ENCODE assay signal across 8 mouse cellular contexts in the genomic region with DNA sequence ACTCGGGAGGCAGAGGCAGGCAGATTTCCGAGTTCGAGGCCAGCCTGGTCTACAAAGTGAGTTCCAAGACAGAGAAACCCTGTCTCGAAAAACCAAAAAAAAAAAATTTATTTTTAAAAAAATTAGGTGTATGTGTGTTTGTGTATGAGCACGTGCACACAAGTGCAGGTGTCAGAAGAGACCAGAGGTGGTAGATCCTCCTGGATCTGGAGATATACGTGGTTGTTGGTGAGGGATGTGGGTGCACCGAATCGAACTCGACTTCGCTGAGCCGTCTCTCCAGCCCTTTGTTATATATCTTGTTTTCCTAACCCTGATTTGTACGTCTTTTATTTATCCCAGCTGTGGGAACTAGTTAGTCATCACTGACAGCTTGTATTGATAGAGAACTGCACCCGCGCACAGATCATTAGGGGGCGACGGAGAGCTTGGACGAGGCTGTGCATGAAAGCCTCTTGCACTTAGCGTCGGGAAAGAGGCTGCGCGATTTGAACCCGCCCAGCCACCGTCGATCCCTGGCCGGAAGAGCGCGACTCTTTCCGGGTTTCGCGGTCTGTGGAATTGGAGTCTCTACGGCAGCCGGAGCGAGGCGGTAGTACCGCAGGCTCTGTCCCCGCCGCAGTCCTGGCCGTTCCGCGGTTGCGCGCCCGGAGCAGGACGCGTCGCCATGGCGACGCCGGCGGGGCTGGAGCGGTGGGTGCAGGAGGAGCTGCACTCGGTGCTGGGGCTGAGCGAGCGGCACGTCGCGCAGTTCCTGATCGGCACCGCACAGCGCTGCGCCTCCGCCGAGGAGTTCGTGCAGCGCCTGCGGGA. TPM values are rescaled to one million over a fixed set of nuclear protein-coding genes. Genes with fewer than 3 reads are reported as not detected.
A peak's percentile ranks its signal among the peaks of the same experiment; 100 is the strongest.
DNase-seq lines count a peak whose midpoint lies in the region; ATAC-seq lines count a peak whose summit lies in the region.

Gene Dhx16, plus strand, starts transcription at position 575 of the 813 bp plus-strand sequence.

- peak; percentile 96 for ATAC-seq in erythroid progenitor cell, adult 5-6 weeks (replicated peaks; ENCODE audit: low FRiP score, poor library complexity, severe bottlenecking)
- peak; percentile 90 for ATAC-seq in heart, embryonic 12.5 days (ENCODE audit: insufficient number of reproducible peaks, low FRiP score)
- peak; percentile 90 for ATAC-seq in liver, embryonic 12.5 days
- peak; percentile 93 for ATAC-seq in stomach, embryonic 15.5 days (ENCODE audit: insufficient read depth, low FRiP score, low read depth)

- peak within 1 kb of the TSS; percentile 79 for H3K4me2 ChIP-seq in heart, embryonic 12.5 days
- peak within 1 kb of the TSS; percentile 88 for H3K4me2 ChIP-seq in liver, embryonic 12.5 days
- peak within 1 kb of the TSS; percentile 64 for H3K4me2 ChIP-seq in stomach, embryonic 15.5 days

- 5% methylated on average over 66 of the region's 66 CpGs for WGBS in heart, embryonic 12.5 days
- WGBS in liver, embryonic 12.5 days (ENCODE audit: insufficient replicate concordance): 6% methylated on average over 66 of the region's 66 CpGs
- WGBS in stomach, embryonic 15.5 days: 5% methylated on average over 66 of the region's 66 CpGs

- peak; percentile 98 for DNase-seq in CD4-positive helper T cell, adult 2 months (ENCODE audit: low read depth, low spot score)
- peak; percentile 92 for DNase-seq in brain, embryonic 18.5 days (ENCODE audit: low read depth, low spot score)
- peak; percentile 98 for DNase-seq in kidney, postnatal 10 days
- DNase-seq in natural killer cell, adult 2 months (ENCODE audit: low spot score in 2 of 2): peak; percentile 87 to 91

- peak within 1 kb of the TSS; percentile 87 for H3K9ac ChIP-seq in heart, embryonic 12.5 days
- peak within 1 kb of the TSS; percentile 91 for H3K9ac ChIP-seq in liver, embryonic 12.5 days
- peak within 1 kb of the TSS; percentile 88 for H3K9ac ChIP-seq in stomach, embryonic 15.5 days

- H3K4me3 ChIP-seq in heart, embryonic 12.5 days: peak within 1 kb of the TSS; percentile 86
- H3K4me3 ChIP-seq in liver, embryonic 12.5 days: peak within 1 kb of the TSS; percentile 97
- H3K4me3 ChIP-seq in stomach, embryonic 15.5 days (replicated peaks): peak within 1 kb of the TSS; percentile 85

- peaks cover 53% of the 10 kb centered on the region for H3K36me3 ChIP-seq in heart, embryonic 12.5 days
- H3K36me3 ChIP-seq in liver, embryonic 12.5 days: peaks cover 44% of the 10 kb centered on the region
- peaks cover 28% of the 10 kb centered on the region for H3K36me3 ChIP-seq in stomach, embryonic 15.5 days

- peak within 1 kb of the TSS; percentile 19; the same call in 1 of the 2 replicates for H3K27ac ChIP-seq in heart, embryonic 12.5 days (ENCODE audit: poor library complexity, severe bottlenecking)
- peak within 1 kb of the TSS; percentile 79 for H3K27ac ChIP-seq in liver, embryonic 12.5 days
- peak within 1 kb of the TSS; percentile 71 for H3K27ac ChIP-seq in stomach, embryonic 15.5 days

- peaks cover 10% of the 10 kb centered on the region for H3K4me1 ChIP-seq in heart, embryonic 12.5 days (replicated peaks)
- H3K4me1 ChIP-seq in liver, embryonic 12.5 days: peaks cover 22% of the 10 kb centered on the region
- 0 out of 2 replicates have a peak, but pooled peaks cover 9% of the 10 kb centered on the region for H3K4me1 ChIP-seq in stomach, embryonic 15.5 days

- no peaks in the 10 kb centered on the region for H3K9me3 ChIP-seq in heart, embryonic 12.5 days (replicated peaks)
- H3K9me3 ChIP-seq in liver, embryonic 12.5 days (replicated peaks): no peaks in the 10 kb centered on the region
- H3K9me3 ChIP-seq in stomach, embryonic 15.5 days: no peaks in the 10 kb centered on the region

- no peaks in the 10 kb centered on the region for H3K27me3 ChIP-seq in heart, embryonic 12.5 days (replicated peaks)
- H3K27me3 ChIP-seq in liver, embryonic 12.5 days (replicated peaks): no peaks in the 10 kb centered on the region
- H3K27me3 ChIP-seq in stomach, embryonic 15.5 days (replicated peaks): no peaks in the 10 kb centered on the region

RNA-seq across cellular contexts. Expression of gene Dhx16, which starts in this region (rescaled TPM):
- total RNA-seq in erythroid progenitor cell, adult 5-6 weeks (2015; ENCODE audit: low replicate concordance): 139 and 201 TPM in 2 replicates
- 73.1 and 118 TPM in 2 replicates for total RNA-seq in erythroid progenitor cell, adult 5-6 weeks (2017; ENCODE audit: low replicate concordance)
- 22.4 and 26.6 TPM in 2 replicates for polyA plus RNA-seq in heart, embryonic 12.5 days (2016; fragmentation: Nextera tagmentation; extraction: Ambion mirVana)
- polyA plus RNA-seq in liver, embryonic 12.5 days (2016; fragmentation: Nextera tagmentation; extraction: Ambion mirVana): 50.7 and 52.8 TPM in 2 replicates
- polyA plus RNA-seq in stomach, embryonic 15.5 days (2015; fragmentation: Nextera tagmentation; extraction: Ambion mirVana): 37.8 and 41.4 TPM in 2 replicates

Comparison
In these comparisons a context has a peak if more than half of its experiments do, and no peak if none do; other contexts are left out.
1. Peak in every context shown above with its lines: DNase-seq, ATAC-seq, H3K4me3 ChIP-seq and H3K27ac ChIP-seq.
2. H3K27ac ChIP-seq: peak in every context shown above with its lines; median percentile 79 in liver, embryonic 12.5 days; 71 in stomach, embryonic 15.5 days; 19 in heart, embryonic 12.5 days.